Mouse (Mus musculus) stomach, postnatal 0 days (tissue): ENCODE data around the gene Prex1. TPM values are rescaled to one million over a fixed set of nuclear protein-coding genes. Genes with fewer than 3 reads are reported as not detected.

Experiments
- ATAC-seq: fragments of 200-750 bp; cut with Nextera tagmentation; 2 replicates; pipeline ENCODE4 v1.8.0; 2017; ENCODE audit not compliant: low FRiP score, low TSS enrichment
- DNase-seq: peaks from one replicate; pipeline ENCODE4 v3.0.0-alpha.2; 2016; ENCODE audit warnings: low spot score
- H3K27ac ChIP-seq: fragments of 300-500 bp; sonication (generic); replicated peaks from 2 replicates; pipeline ENCODE4 v1.5.1; 2014; ENCODE audit warnings: mild to moderate bottlenecking, control low read depth
- H3K27me3 ChIP-seq: fragments of 300-500 bp; sonication (generic); 2 replicates; pipeline ENCODE4 v1.6.1; 2014; ENCODE audit warnings: low read length; ENCODE audit not compliant: control insufficient read depth, insufficient read depth
- H3K36me3 ChIP-seq: fragments of 300-500 bp; sonication (generic); 2 replicates; pipeline ENCODE4 v1.6.1; 2014; ENCODE audit warnings: low read length, mixed read lengths; ENCODE audit not compliant: control insufficient read depth, insufficient read depth
- H3K4me1 ChIP-seq: fragments of 300-500 bp; sonication (generic); replicated peaks from 2 replicates; pipeline ENCODE4 v1.6.1; 2014; ENCODE audit warnings: antibody characterized with exemption; ENCODE audit not compliant: control insufficient read depth, insufficient read depth
- H3K4me2 ChIP-seq: fragments of 300-500 bp; sonication (generic); replicated peaks from 2 replicates; pipeline ENCODE4 v1.6.1; 2014; ENCODE audit warnings: low read depth, mild to moderate bottlenecking, control low read depth, moderate library complexity
- H3K4me3 ChIP-seq: fragments of 300-500 bp; sonication (generic); 2 replicates; pipeline ENCODE4 v1.5.1; 2014; ENCODE audit warnings: low read depth, low read length, control low read depth
- H3K9ac ChIP-seq: fragments of 300-500 bp; sonication (generic); 2 replicates; pipeline ENCODE4 v1.6.1; 2014; ENCODE audit warnings: mild to moderate bottlenecking, low read length, control low read depth, mixed read lengths
- H3K9me3 ChIP-seq: fragments of 300-500 bp; sonication (generic); 2 replicates; pipeline ENCODE4 v1.6.1; 2016; ENCODE audit warnings: low read length; ENCODE audit not compliant: control insufficient read depth
- CTCF ChIP-seq: IDR thresholded peaks from 2 replicates; pipeline ENCODE4 v1.5.1; 2016; ENCODE audit warnings: antibody characterized with exemption, low read depth, mild to moderate bottlenecking, moderate library complexity
- EP300 ChIP-seq: optimal IDR thresholded peaks from 2 replicates; pipeline ENCODE3; 2016; ENCODE audit warnings: antibody characterized with exemption
- WGBS: fragments of 180-500 bp; shearing (Covaris S2); extraction: QIAGEN DNeasy Blood & Tissue Kit; methylation state at CpG from one replicate; pipeline ENCODE4 v1.1.7; 2014; 5-methylcytosine and 5-hydroxymethylcytosine counted together
- polyA plus RNA-seq: library from polyadenylated mRNA; unstranded; fragments of >200 nt; fragmentation: Nextera tagmentation; extraction: Ambion mirVana; gene quantifications from 2 replicates; pipeline ENCODE4 v1.2.1, GENCODE M21; 2015

Prex1 gene
- polyA plus RNA-seq, 1 experiment from 2014 or later = 12.0 TPM

- H3K9ac ChIP-seq = no peak overlapping the region
- no peak overlapping the region for H3K4me2 ChIP-seq
- TF ChIP-seq EP300 (no peak), CTCF (no peak)
- DNase-seq (no peak), ATAC-seq (no peak)
- WGBS = 75% methylated on average over 9 of the region's 9 CpGs
- H3K4me1 ChIP-seq = no peaks in the 10 kb centered on the region
- H3K27me3 ChIP-seq = no peaks in the 10 kb centered on the region
- H3K4me3 ChIP-seq = no peak overlapping the region
- H3K36me3 ChIP-seq = no peaks in the 10 kb centered on the region
- no peaks in the 10 kb centered on the region for H3K9me3 ChIP-seq
- H3K27ac ChIP-seq = no peak overlapping the region
Observed at GRCm38 (mm10) chr2:166745849-166746248, 32.2 kb upstream of the Prex1 start.

GRCm38 (mm10) chr2:166744433-166744832, 30.8 kb upstream of the Prex1 start:
- ATAC-seq (no peak), DNase-seq (no peak)
- no peaks in the 10 kb centered on the region for H3K4me1 ChIP-seq
- H3K9me3 ChIP-seq = no peaks in the 10 kb centered on the region
- H3K27me3 ChIP-seq = no peaks in the 10 kb centered on the region
- H3K9ac ChIP-seq = no peak overlapping the region
- TF ChIP-seq EP300 = no peak
- TF ChIP-seq CTCF = no peak
- H3K27ac ChIP-seq = no peak overlapping the region
- WGBS = 73% methylated on average over 7 of the region's 7 CpGs
- H3K36me3 ChIP-seq = no peaks in the 10 kb centered on the region
- no peak overlapping the region for H3K4me2 ChIP-seq
- H3K4me3 ChIP-seq = no peak overlapping the region

GRCm38 (mm10) chr2:166743504-166743903, 29.9 kb upstream of the Prex1 start:
- Histone ChIP-seq H3K4me3 (no peak overlapping the region), H3K4me2 (no peak overlapping the region), H3K27ac (no peak overlapping the region), H3K27me3 (no peaks in the 10 kb centered on the region), H3K9me3 (no peaks in the 10 kb centered on the region), H3K9ac (no peak overlapping the region), H3K36me3 (no peaks in the 10 kb centered on the region), H3K4me1 (no peaks in the 10 kb centered on the region)
- no peak for ATAC-seq
- 51% methylated on average over 4 of the region's 4 CpGs for WGBS
- TF ChIP-seq EP300 = no peak
- TF ChIP-seq CTCF = no peak
- no peak for DNase-seq

- Histone ChIP-seq H3K4me2 (no peak overlapping the region), H3K36me3 (no peaks in the 10 kb centered on the region), H3K27me3 (no peaks in the 10 kb centered on the region), H3K27ac (no peak overlapping the region), H3K4me1 (no peaks in the 10 kb centered on the region), H3K9me3 (no peaks in the 10 kb centered on the region), H3K9ac (no peak overlapping the region), H3K4me3 (no peak overlapping the region)
- TF ChIP-seq EP300 = no peak
- no peak for DNase-seq
- 85% methylated on average over 6 of the region's 6 CpGs for WGBS
- no peak for ATAC-seq
Observed at GRCm38 (mm10) chr2:166741445-166741844, 27.8 kb upstream of the Prex1 start.

GRCm38 (mm10) chr2:166740396-166740795, 26.8 kb upstream of the Prex1 start:
- Histone ChIP-seq H3K9me3 (no peaks in the 10 kb centered on the region), H3K4me1 (no peaks in the 10 kb centered on the region), H3K4me3 (no peak overlapping the region), H3K27ac (no peak overlapping the region), H3K36me3 (no peaks in the 10 kb centered on the region), H3K27me3 (no peaks in the 10 kb centered on the region), H3K9ac (no peak overlapping the region), H3K4me2 (no peak overlapping the region)
- ATAC-seq = no peak
- no peak for TF ChIP-seq CTCF
- no peak for TF ChIP-seq EP300
- DNase-seq = no peak
- 60% methylated on average over 6 of the region's 6 CpGs for WGBS

GRCm38 (mm10) chr2:166737307-166737706, 23.7 kb upstream of the Prex1 start:
- no peak for TF ChIP-seq EP300
- no peak for TF ChIP-seq CTCF
- WGBS = 60% methylated on average over 7 of the region's 7 CpGs
- no peaks in the 10 kb centered on the region for H3K4me1 ChIP-seq

More at GRCm38 (mm10) chr2:166737307-166737706, 23.7 kb upstream of the Prex1 start:
- H3K4me2 ChIP-seq = no peak overlapping the region
- H3K9me3 ChIP-seq = no peaks in the 10 kb centered on the region
- H3K27me3 ChIP-seq = no peaks in the 10 kb centered on the region
- DNase-seq = no peak
- H3K9ac ChIP-seq = no peak overlapping the region
- no peak for ATAC-seq
- H3K4me3 ChIP-seq = no peak overlapping the region
- no peak overlapping the region for H3K27ac ChIP-seq
- H3K36me3 ChIP-seq = no peaks in the 10 kb centered on the region
